Mouse (Mus musculus) ES-Bruce4 (cell line): Measurements from ENCODE around the gene Fam120b. TPM values are rescaled to one million over a fixed set of nuclear protein-coding genes. Genes with fewer than 3 reads are reported as not detected.
A peak's percentile ranks its signal among the peaks of the same experiment; 100 is the strongest.
"Not testable (repeated sequence)": the region's sequence is repeated elsewhere in the genome, so short reads cannot be mapped to it uniquely, and the experiment has no call there.

Experiments used
- H3K27ac ChIP-seq: 2 replicates; pipeline ENCODE4 v1.5.1; 2012; ENCODE audit warnings: low read length, inconsistent platforms; ENCODE audit not compliant: insufficient read depth
- H3K27me3 ChIP-seq: 2 replicates; pipeline ENCODE4 v1.6.1; 2012; ENCODE audit warnings: mild to moderate bottlenecking, low read length, inconsistent platforms; ENCODE audit not compliant: control insufficient read depth, poor library complexity, insufficient read depth, severe bottlenecking
- H3K36me3 ChIP-seq: 2 replicates; pipeline ENCODE4 v1.6.1; 2012; ENCODE audit warnings: inconsistent platforms, mild to moderate bottlenecking, low read length, moderate library complexity; ENCODE audit not compliant: control insufficient read depth, poor library complexity, insufficient read depth, severe bottlenecking
- H3K4me1 ChIP-seq: one replicate; pipeline ENCODE4 v1.8.1; 2011; ENCODE audit warnings: low read length; ENCODE audit not compliant: control insufficient read depth, insufficient read depth
- H3K4me3 ChIP-seq: 2 replicates; pipeline ENCODE4 v1.5.1; 2011; ENCODE audit warnings: low read depth, mild to moderate bottlenecking, low read length
- H3K9ac ChIP-seq: 2 replicates; pipeline ENCODE4 v1.6.1; 2012; ENCODE audit warnings: low read depth, mild to moderate bottlenecking, inconsistent platforms; ENCODE audit not compliant: poor library complexity, severe bottlenecking
- H3K9me3 ChIP-seq: replicated peaks from 2 replicates; pipeline ENCODE4 v1.6.1; 2012; ENCODE audit warnings: mild to moderate bottlenecking, low read length, inconsistent platforms; ENCODE audit not compliant: control insufficient read depth, poor library complexity, insufficient read depth, severe bottlenecking
- CTCF ChIP-seq: IDR thresholded peaks from one replicate; pipeline ENCODE4 v1.8.1; 2011; ENCODE audit warnings: low read depth, low read length
- EP300 ChIP-seq: IDR thresholded peaks from 2 replicates; pipeline ENCODE4 v1.6.1; 2011; ENCODE audit warnings: low read depth, low read length; ENCODE audit not compliant: insufficient read depth
- POLR2A ChIP-seq: IDR thresholded peaks from one replicate; pipeline ENCODE4 v1.8.1; 2011; ENCODE audit warnings: low read length; ENCODE audit not compliant: insufficient read depth
- polyA plus RNA-seq: library from polyadenylated mRNA; stranded (reverse); fragments of >200 nt; gene quantifications from 2 replicates; pipeline ENCODE4 v1.2.4, GENCODE M21; 2011; ENCODE audit warnings: low read depth; ENCODE audit not compliant: missing spikeins, insufficient read depth, insufficient read length

Gene Fam120b
- polyA plus RNA-seq, 1 experiment, result 9.7 TPM

GRCm38 (mm10) chr17:15432036-15432435 is 36.0 kb downstream of the Fam120b start:
- no peak for TF ChIP-seq POLR2A
- TF ChIP-seq CTCF, result no peak
- no peak for TF ChIP-seq EP300
- Histone ChIP-seq H3K36me3 (no peaks in the 10 kb centered on the region), H3K9ac (no peak overlapping the region)

GRCm38 (mm10) chr17:15434748-15435147 is 38.7 kb downstream of the Fam120b start:
- Histone ChIP-seq H3K36me3 (no peaks in the 10 kb centered on the region), H3K4me1 (no peaks in the 10 kb centered on the region), H3K27ac (no peak overlapping the region), H3K4me3 (no peak overlapping the region), H3K9me3 (no peaks in the 10 kb centered on the region), H3K27me3 (no peaks in the 10 kb centered on the region), H3K9ac (no peak overlapping the region)
- no peak for TF ChIP-seq EP300
- no peak for TF ChIP-seq CTCF
- TF ChIP-seq POLR2A, result no peak

More at GRCm38 (mm10) chr17:15432036-15432435, 36.0 kb downstream of the Fam120b start:
- Histone ChIP-seq H3K4me1 (no peaks in the 10 kb centered on the region), H3K27ac (no peak overlapping the region), H3K9me3 (no peaks in the 10 kb centered on the region), H3K4me3 (no peak overlapping the region), H3K27me3 (no peaks in the 10 kb centered on the region)

- H3K4me1 ChIP-seq, result no peaks in the 10 kb centered on the region
- no peaks in the 10 kb centered on the region for H3K9me3 ChIP-seq
- no peak overlapping the region for H3K27ac ChIP-seq
- H3K36me3 ChIP-seq, result no peaks in the 10 kb centered on the region
- TF ChIP-seq EP300, result no peak
- no peak overlapping the region for H3K4me3 ChIP-seq
- no peaks in the 10 kb centered on the region for H3K27me3 ChIP-seq
- no peak overlapping the region for H3K9ac ChIP-seq
Observed at GRCm38 (mm10) chr17:15440067-15440462, 44.1 kb downstream of the Fam120b start.

GRCm38 (mm10) chr17:15440463-15441121 is 44.6 kb downstream of the Fam120b start:
- H3K9me3 ChIP-seq, result no peaks in the 10 kb centered on the region
- no peaks in the 10 kb centered on the region for H3K4me1 ChIP-seq
- H3K9ac ChIP-seq, result no peak overlapping the region
- peak overlapping the region; percentile 31 for H3K4me3 ChIP-seq
- H3K27ac ChIP-seq, result no peak overlapping the region
- TF ChIP-seq POLR2A, result no peak
- 0 out of 2 replicates have a peak, but pooled peaks have one; percentile 10 for TF ChIP-seq EP300
- no peaks in the 10 kb centered on the region for H3K27me3 ChIP-seq
- H3K36me3 ChIP-seq, result no peaks in the 10 kb centered on the region

- H3K36me3 ChIP-seq, result no peaks in the 10 kb centered on the region
- H3K27me3 ChIP-seq, result no peaks in the 10 kb centered on the region; the same call in 1 of the 2 replicates
- no peak overlapping the region for H3K27ac ChIP-seq
- H3K4me3 ChIP-seq, result no peak overlapping the region
- TF ChIP-seq CTCF (no peak), EP300 (no peak), POLR2A (no peak)
- H3K9ac ChIP-seq, result no peak overlapping the region
- no peaks in the 10 kb centered on the region for H3K9me3 ChIP-seq
- no peaks in the 10 kb centered on the region for H3K4me1 ChIP-seq
Observed at GRCm38 (mm10) chr17:15445421-15445820, 49.4 kb downstream of the Fam120b start.

GRCm38 (mm10) chr17:15447831-15448230 is 51.8 kb downstream of the Fam120b start:
- Histone ChIP-seq H3K4me3 (no peak overlapping the region), H3K9me3 (no peaks in the 10 kb centered on the region), H3K4me1 (no peaks in the 10 kb centered on the region), H3K36me3 (no peaks in the 10 kb centered on the region), H3K27ac (no peak overlapping the region), H3K9ac (no peak overlapping the region), H3K27me3 (no peaks in the 10 kb centered on the region; the same call in 1 of the 2 replicates)
- TF ChIP-seq EP300 (no peak), POLR2A (no peak), CTCF (no peak)

GRCm38 (mm10) chr17:15449144-15449543 is 53.1 kb downstream of the Fam120b start:
- H3K4me1 ChIP-seq, H3K27ac ChIP-seq: not testable (repeated sequence)

More at GRCm38 (mm10) chr17:15449144-15449543, 53.1 kb downstream of the Fam120b start:
- not testable (repeated sequence) for H3K9ac ChIP-seq, H3K36me3 ChIP-seq, H3K27me3 ChIP-seq, H3K9me3 ChIP-seq, H3K4me3 ChIP-seq
